Mouse (Mus musculus) heart, embryonic 12.5 days (tissue): Measurements from ENCODE around the gene Il17rb. TPM values are rescaled to one million over a fixed set of nuclear protein-coding genes. Genes with fewer than 3 reads are reported as not detected.

Experiments
- ATAC-seq: fragments of 200-750 bp; cut with Nextera tagmentation; 2 replicates; pipeline ENCODE4 v1.8.0; 2017; ENCODE audit warnings: moderate TSS enrichment, moderate library complexity; ENCODE audit not compliant: insufficient number of reproducible peaks, low FRiP score
- H3K27ac ChIP-seq: fragments of 300-500 bp; sonication (generic); 2 replicates; pipeline ENCODE4 v1.5.1; 2016; ENCODE audit warnings: mild to moderate bottlenecking, moderate library complexity; ENCODE audit not compliant: poor library complexity, severe bottlenecking
- H3K27me3 ChIP-seq: fragments of 300-500 bp; sonication (generic); replicated peaks from 2 replicates; pipeline ENCODE4 v1.6.1; 2016; ENCODE audit warnings: mild to moderate bottlenecking, moderate library complexity
- H3K36me3 ChIP-seq: fragments of 300-500 bp; sonication (generic); 2 replicates; pipeline ENCODE4 v1.6.1; 2016; ENCODE audit warnings: mild to moderate bottlenecking, moderate library complexity
- H3K4me1 ChIP-seq: fragments of 300-500 bp; sonication (generic); replicated peaks from 2 replicates; pipeline ENCODE4 v1.6.1; 2016; ENCODE audit warnings: mild to moderate bottlenecking
- H3K4me2 ChIP-seq: fragments of 300-500 bp; sonication (generic); 2 replicates; pipeline ENCODE4 v1.6.1; 2016; ENCODE audit warnings: mild to moderate bottlenecking, moderate library complexity
- H3K4me3 ChIP-seq: fragments of 300-500 bp; sonication (generic); 2 replicates; pipeline ENCODE4 v1.5.1; 2016; ENCODE audit warnings: mild to moderate bottlenecking
- H3K9ac ChIP-seq: fragments of 300-500 bp; sonication (generic); 2 replicates; pipeline ENCODE4 v1.6.1; 2016; ENCODE audit warnings: mild to moderate bottlenecking, moderate library complexity
- H3K9me3 ChIP-seq: fragments of 300-500 bp; sonication (generic); replicated peaks from 2 replicates; pipeline ENCODE4 v1.6.1; 2016; ENCODE audit warnings: mild to moderate bottlenecking, moderate library complexity
- WGBS: fragments of 180-500 bp; shearing (Covaris S2); methylation state at CpG from one replicate; pipeline ENCODE4 v1.1.7; 2016; 5-methylcytosine and 5-hydroxymethylcytosine counted together
- polyA plus RNA-seq: library from polyadenylated mRNA; unstranded; fragments of >200 nt; fragmentation: Nextera tagmentation; extraction: Ambion mirVana; gene quantifications from 2 replicates; pipeline ENCODE4 v1.2.1, GENCODE M21; 2016

Il17rb gene
- polyA plus RNA-seq, 1 experiment from 2014 or later = 0.22 TPM

GRCm38 (mm10) chr14:30016666-30017065, 8.0 kb upstream of the Il17rb start:
- Histone ChIP-seq H3K4me2 (no peak overlapping the region), H3K27me3 (0 out of 2 replicates have a peak, but pooled peaks cover 3% of the 10 kb centered on the region), H3K9me3 (no peaks in the 10 kb centered on the region), H3K4me1 (no peaks in the 10 kb centered on the region), H3K9ac (no peak overlapping the region), H3K36me3 (no peaks in the 10 kb centered on the region), H3K4me3 (no peak overlapping the region), H3K27ac (no peak overlapping the region)
- ATAC-seq = no peak
- WGBS = 84% methylated on average over 5 of the region's 5 CpGs

- no peaks in the 10 kb centered on the region for H3K4me1 ChIP-seq
- H3K4me3 ChIP-seq = no peak overlapping the region
- ATAC-seq = no peak
- no peaks in the 10 kb centered on the region for H3K36me3 ChIP-seq
- no peaks in the 10 kb centered on the region for H3K9me3 ChIP-seq
- H3K27me3 ChIP-seq = peaks cover 18% of the 10 kb centered on the region
- no peak overlapping the region for H3K27ac ChIP-seq
- no peak overlapping the region for H3K4me2 ChIP-seq
- 65% methylated on average over 1 of the region's 1 CpGs for WGBS
- no peak overlapping the region for H3K9ac ChIP-seq
Observed at GRCm38 (mm10) chr14:30015008-30015407, 6.3 kb upstream of the Il17rb start.

GRCm38 (mm10) chr14:30014487-30014886, 5.8 kb upstream of the Il17rb start:
- 73% methylated on average over 10 of the region's 10 CpGs for WGBS

GRCm38 (mm10) chr14:30011886-30012560, 3.3 kb upstream of the Il17rb start:
- H3K27ac ChIP-seq = no peak overlapping the region
- H3K4me2 ChIP-seq = no peak overlapping the region
- peaks cover 48% of the 10 kb centered on the region for H3K27me3 ChIP-seq
- WGBS = 80% methylated on average over 10 of the region's 10 CpGs
- H3K36me3 ChIP-seq = no peaks in the 10 kb centered on the region
- peaks cover 13% of the 10 kb centered on the region; the same call in 1 of the 2 replicates for H3K4me1 ChIP-seq
- no peak overlapping the region for H3K9ac ChIP-seq
- no peak overlapping the region for H3K4me3 ChIP-seq
- H3K9me3 ChIP-seq = no peaks in the 10 kb centered on the region
- ATAC-seq = no peak

More at GRCm38 (mm10) chr14:30014487-30014886, 5.8 kb upstream of the Il17rb start:
- Histone ChIP-seq H3K4me2 (no peak overlapping the region), H3K27me3 (peaks cover 24% of the 10 kb centered on the region), H3K9me3 (no peaks in the 10 kb centered on the region), H3K36me3 (no peaks in the 10 kb centered on the region), H3K4me1 (peaks cover 2% of the 10 kb centered on the region; the same call in 1 of the 2 replicates), H3K9ac (no peak overlapping the region), H3K27ac (no peak overlapping the region), H3K4me3 (no peak overlapping the region)
- ATAC-seq = no peak

- ATAC-seq = 0 out of 2 replicates have a peak, but pooled peaks have one; percentile 29
- H3K4me1 ChIP-seq = peaks cover 13% of the 10 kb centered on the region; the same call in 1 of the 2 replicates
- no peak overlapping the region for H3K9ac ChIP-seq
- H3K4me3 ChIP-seq = no peak overlapping the region
- WGBS = 77% methylated on average over 10 of the region's 10 CpGs
- H3K4me2 ChIP-seq = no peak overlapping the region
- peaks cover 52% of the 10 kb centered on the region for H3K27me3 ChIP-seq
- H3K27ac ChIP-seq = no peak overlapping the region
- no peaks in the 10 kb centered on the region for H3K36me3 ChIP-seq
- no peaks in the 10 kb centered on the region for H3K9me3 ChIP-seq
Observed at GRCm38 (mm10) chr14:30009864-30010560, 1.3 kb upstream of the Il17rb start.

GRCm38 (mm10) chr14:29999475-29999811, 9.3 kb downstream of the Il17rb start:
- Histone ChIP-seq H3K9ac (no peak overlapping the region), H3K27me3 (peaks cover 13% of the 10 kb centered on the region), H3K9me3 (no peaks in the 10 kb centered on the region), H3K4me2 (no peak overlapping the region), H3K36me3 (peaks cover 26% of the 10 kb centered on the region), H3K4me1 (0 out of 2 replicates have a peak, but pooled peaks cover 4% of the 10 kb centered on the region), H3K4me3 (no peak overlapping the region), H3K27ac (no peak overlapping the region)
- ATAC-seq = no peak
- 68% methylated on average over 3 of the region's 3 CpGs for WGBS

- ATAC-seq = no peak
- Histone ChIP-seq H3K4me1 (0 out of 2 replicates have a peak, but pooled peaks cover 4% of the 10 kb centered on the region), H3K36me3 (peaks cover 32% of the 10 kb centered on the region), H3K27ac (no peak overlapping the region), H3K27me3 (peaks cover 13% of the 10 kb centered on the region), H3K9ac (no peak overlapping the region), H3K4me2 (no peak overlapping the region), H3K4me3 (no peak overlapping the region), H3K9me3 (no peaks in the 10 kb centered on the region)
- 75% methylated on average over 13 of the region's 13 CpGs for WGBS
Observed at GRCm38 (mm10) chr14:29998747-29999474, 9.8 kb downstream of the Il17rb start.

GRCm38 (mm10) chr14:29997345-29997744, 11.4 kb downstream of the Il17rb start:
- Histone ChIP-seq H3K9me3 (no peaks in the 10 kb centered on the region), H3K4me1 (0 out of 2 replicates have a peak, but pooled peaks cover 4% of the 10 kb centered on the region), H3K27me3 (no peaks in the 10 kb centered on the region), H3K4me2 (no peak overlapping the region), H3K4me3 (no peak overlapping the region), H3K27ac (no peak overlapping the region), H3K36me3 (peaks cover 47% of the 10 kb centered on the region), H3K9ac (no peak overlapping the region)
- ATAC-seq = no peak

- Histone ChIP-seq H3K9me3 (no peaks in the 10 kb centered on the region), H3K27me3 (no peaks in the 10 kb centered on the region), H3K36me3 (peaks cover 59% of the 10 kb centered on the region), H3K9ac (no peak overlapping the region), H3K27ac (no peak overlapping the region), H3K4me2 (no peak overlapping the region), H3K4me3 (no peak overlapping the region), H3K4me1 (0 out of 2 replicates have a peak, but pooled peaks cover 4% of the 10 kb centered on the region)
- ATAC-seq = no peak
- 91% methylated on average over 11 of the region's 11 CpGs for WGBS
Observed at GRCm38 (mm10) chr14:29996000-29996751, 12.5 kb downstream of the Il17rb start.

- WGBS = 80% methylated on average over 4 of the region's 4 CpGs
- Histone ChIP-seq H3K36me3 (peaks cover 71% of the 10 kb centered on the region), H3K4me2 (no peak overlapping the region), H3K4me1 (0 out of 2 replicates have a peak, but pooled peaks cover 4% of the 10 kb centered on the region), H3K27me3 (no peaks in the 10 kb centered on the region), H3K9me3 (no peaks in the 10 kb centered on the region), H3K9ac (no peak overlapping the region), H3K27ac (no peak overlapping the region), H3K4me3 (no peak overlapping the region)
- ATAC-seq = no peak
Observed at GRCm38 (mm10) chr14:29994976-29995375, 13.7 kb downstream of the Il17rb start.
